Mouse (Mus musculus): ENCODE data around the gene Keap1. TPM values are rescaled to one million over a fixed set of nuclear protein-coding genes. Genes with fewer than 3 reads are reported as not detected.

Keap1 gene
- polyA plus RNA-seq, 1 experiment: 41.5 TPM

DNA sequence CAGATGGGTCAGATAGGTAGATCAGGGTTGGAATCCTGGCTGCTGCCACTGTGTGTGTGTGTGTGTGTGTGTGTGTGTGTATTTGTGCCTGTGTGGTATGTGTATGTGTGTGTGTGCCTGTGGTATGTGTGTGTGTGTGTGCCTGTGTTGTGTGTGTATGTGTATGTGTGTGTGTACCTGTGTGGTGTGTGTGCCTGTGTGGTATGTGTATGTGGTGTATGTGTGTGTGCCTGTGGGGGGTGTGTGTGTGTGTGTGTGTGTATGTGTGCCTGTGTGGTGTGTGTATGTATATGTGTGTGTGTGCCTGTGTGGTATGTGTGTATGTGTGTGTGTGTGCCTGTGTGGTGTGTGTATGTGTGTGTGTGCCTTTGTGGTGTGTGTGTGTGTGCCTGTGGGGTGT is 15.5 kb upstream of the Keap1 start:
- H3ac ChIP-seq (ENCODE audit: control insufficient read depth, insufficient read length, low read depth): no peak overlapping the region
- peaks cover 16% of the 10 kb centered on the region for H3K27me3 ChIP-seq (ENCODE audit: control insufficient read depth, insufficient read depth, insufficient read length)
- H3K36me3 ChIP-seq (ENCODE audit: control insufficient read depth, insufficient read depth): no peaks in the 10 kb centered on the region
- no peaks in the 10 kb centered on the region for H3K79me3 ChIP-seq (ENCODE audit: low read depth)
- TF ChIP-seq MYOG (IDR thresholded peaks at IDR 0.05; ENCODE audit: control insufficient read depth, extremely low read depth, insufficient read length) (no peak), FOSL1 (IDR thresholded peaks at IDR 0.05; ENCODE audit: insufficient read depth, low read length, poor library complexity, severe bottlenecking) (no peak), CTCF (IDR thresholded peaks at IDR 0.05; ENCODE audit: control insufficient read depth, insufficient read depth, insufficient read length) (no peak)
- H3K79me2 ChIP-seq (ENCODE audit: control insufficient read depth, insufficient read depth): no peaks in the 10 kb centered on the region
- H3K4me3 ChIP-seq (ENCODE audit: insufficient read depth, poor library complexity, severe bottlenecking): no peak overlapping the region

DNA sequence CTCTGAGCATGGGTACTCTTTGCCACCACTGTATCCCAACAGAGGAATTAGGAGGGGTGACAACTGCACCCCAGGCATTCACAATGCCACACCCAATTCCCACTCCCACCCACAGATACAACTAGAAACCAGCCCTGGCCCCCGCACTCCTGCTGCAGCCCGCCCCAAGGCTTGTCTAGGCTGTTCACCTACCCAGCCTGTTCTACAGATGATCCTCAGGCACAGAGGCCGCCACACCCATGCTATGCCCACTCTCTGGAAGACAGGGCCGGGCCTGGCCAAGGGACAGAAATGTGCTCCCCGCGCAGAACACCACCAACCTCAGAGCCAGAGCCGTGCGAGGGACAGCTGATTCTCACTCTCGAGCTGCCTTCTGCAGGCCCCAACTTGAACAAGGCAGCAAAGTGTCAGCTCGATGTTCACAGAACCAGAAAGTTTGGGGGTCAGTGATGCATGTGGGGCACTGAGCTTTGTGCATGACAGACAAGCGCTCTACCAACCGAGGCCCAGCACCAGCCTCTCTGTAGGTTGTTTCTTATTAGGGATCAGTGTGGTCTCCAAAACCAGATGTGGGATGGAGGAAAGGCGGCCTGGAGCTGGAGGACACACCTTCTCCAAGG is 12.1 kb upstream of the Keap1 start:
- Histone ChIP-seq H3K79me3 (ENCODE audit: low read depth) (no peaks in the 10 kb centered on the region), H3K27me3 (ENCODE audit: control insufficient read depth, insufficient read depth, insufficient read length) (peaks cover 28% of the 10 kb centered on the region), H3ac (ENCODE audit: control insufficient read depth, insufficient read length, low read depth) (no peak overlapping the region), H3K79me2 (ENCODE audit: control insufficient read depth, insufficient read depth) (no peaks in the 10 kb centered on the region), H3K4me3 (ENCODE audit: insufficient read depth, poor library complexity, severe bottlenecking) (no peak overlapping the region), H3K36me3 (ENCODE audit: control insufficient read depth, insufficient read depth) (no peaks in the 10 kb centered on the region)
- TF ChIP-seq MYOG (IDR thresholded peaks at IDR 0.05; ENCODE audit: control insufficient read depth, extremely low read depth, insufficient read length) (no peak), MAX (IDR thresholded peaks at IDR 0.05) (no peak), CEBPB (IDR thresholded peaks at IDR 0.05; ENCODE audit: low read depth) (no peak), CTCF (IDR thresholded peaks at IDR 0.05; ENCODE audit: control insufficient read depth, insufficient read depth, insufficient read length) (no peak), USF1 (IDR thresholded peaks at IDR 0.05; ENCODE audit: low read depth) (no peak), MYOD1 (IDR thresholded peaks at IDR 0.05; ENCODE audit: control insufficient read depth, insufficient read length, low read depth) (no peak)

DNA sequence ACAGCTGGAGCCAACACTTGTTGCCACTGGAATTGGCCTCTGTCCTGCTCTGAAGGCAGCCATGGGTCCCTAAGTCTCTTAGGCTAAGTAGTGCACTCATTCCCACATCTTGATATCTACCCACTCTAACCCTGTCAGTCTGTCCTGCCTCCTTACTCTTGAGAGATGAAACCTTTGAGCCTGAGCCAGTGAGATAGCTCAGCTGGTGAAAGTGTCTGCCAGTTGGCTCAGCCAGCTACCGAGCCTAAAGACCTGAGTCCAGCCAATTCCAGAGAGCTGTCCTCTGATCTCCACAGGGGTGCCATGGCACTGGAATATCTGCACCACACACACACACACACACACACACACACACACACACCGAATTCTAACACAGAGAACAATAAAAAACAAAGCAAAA is 11.3 kb upstream of the Keap1 start:
- no peak for TF ChIP-seq USF1 (IDR thresholded peaks at IDR 0.05; ENCODE audit: low read depth)
- TF ChIP-seq CTCF (IDR thresholded peaks at IDR 0.05; ENCODE audit: control insufficient read depth, insufficient read depth, insufficient read length): no peak
- no peak for TF ChIP-seq MYOG (IDR thresholded peaks at IDR 0.05; ENCODE audit: control insufficient read depth, extremely low read depth, insufficient read length)
- no peak for TF ChIP-seq MAX (IDR thresholded peaks at IDR 0.05)
- Histone ChIP-seq H3K79me2 (ENCODE audit: control insufficient read depth, insufficient read depth) (no peaks in the 10 kb centered on the region), H3K79me3 (ENCODE audit: low read depth) (no peaks in the 10 kb centered on the region), H3K27me3 (ENCODE audit: control insufficient read depth, insufficient read depth, insufficient read length) (peaks cover 29% of the 10 kb centered on the region), H3K4me3 (ENCODE audit: insufficient read depth, poor library complexity, severe bottlenecking) (no peak overlapping the region), H3ac (ENCODE audit: control insufficient read depth, insufficient read length, low read depth) (no peak overlapping the region), H3K36me3 (ENCODE audit: control insufficient read depth, insufficient read depth) (no peaks in the 10 kb centered on the region)

- Histone ChIP-seq H3K79me2 (ENCODE audit: control insufficient read depth, insufficient read depth) (no peaks in the 10 kb centered on the region), H3ac (ENCODE audit: control insufficient read depth, insufficient read length, low read depth) (no peak overlapping the region), H3K4me3 (ENCODE audit: insufficient read depth, poor library complexity, severe bottlenecking) (no peak overlapping the region), H3K36me3 (ENCODE audit: control insufficient read depth, insufficient read depth) (no peaks in the 10 kb centered on the region), H3K79me3 (ENCODE audit: low read depth) (no peaks in the 10 kb centered on the region), H3K27me3 (ENCODE audit: control insufficient read depth, insufficient read depth, insufficient read length) (peaks cover 35% of the 10 kb centered on the region)
- TF ChIP-seq CEBPB (IDR thresholded peaks at IDR 0.05; ENCODE audit: low read depth) (no peak), MYOD1 (IDR thresholded peaks at IDR 0.05; ENCODE audit: control insufficient read depth, insufficient read length, low read depth) (no peak), USF1 (IDR thresholded peaks at IDR 0.05; ENCODE audit: low read depth) (no peak), CTCF (IDR thresholded peaks at IDR 0.05; ENCODE audit: control insufficient read depth, insufficient read depth, insufficient read length) (no peak), FOSL1 (IDR thresholded peaks at IDR 0.05; ENCODE audit: insufficient read depth, low read length, poor library complexity, severe bottlenecking) (no peak), MAX (IDR thresholded peaks at IDR 0.05) (no peak), MYOG (IDR thresholded peaks at IDR 0.05; ENCODE audit: control insufficient read depth, extremely low read depth, insufficient read length) (no peak)
Observed at GRCm38 (mm10) chr9:21249629-21250508, 10.7 kb upstream of the Keap1 start.

DNA sequence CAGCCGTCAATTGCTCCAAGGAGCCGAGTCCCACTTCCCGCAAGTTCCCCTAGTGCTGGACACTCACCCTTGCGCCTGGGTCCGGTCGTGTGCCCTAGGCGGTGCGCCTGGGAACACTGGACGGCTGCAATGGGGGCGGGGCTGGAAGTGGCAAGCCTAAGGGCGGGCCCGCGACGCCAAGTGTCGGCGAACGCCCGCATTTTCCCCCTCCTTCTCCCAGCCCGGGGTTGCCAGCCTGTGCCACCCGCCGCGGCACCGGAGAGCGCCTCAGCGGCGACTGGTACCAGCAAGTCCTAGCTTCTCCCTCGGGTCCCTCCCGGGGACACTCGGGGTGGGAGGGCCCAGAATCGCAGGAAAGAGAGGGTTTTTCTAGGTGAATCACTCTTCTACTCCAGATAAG is 9.2 kb upstream of the Keap1 start, which contains the start of gene S1pr5:
Gene S1pr5, minus strand, starts transcription at position 118 of the 400 bp plus-strand sequence.
- Histone ChIP-seq H3K4me3 (ENCODE audit: insufficient read depth, poor library complexity, severe bottlenecking) (no peak within 1 kb of the TSS), H3ac (ENCODE audit: control insufficient read depth, insufficient read length, low read depth) (no peak within 1 kb of the TSS), H3K27me3 (ENCODE audit: control insufficient read depth, insufficient read depth, insufficient read length) (peaks cover 47% of the 10 kb centered on the region), H3K79me2 (ENCODE audit: control insufficient read depth, insufficient read depth) (no peaks in the 10 kb centered on the region), H3K79me3 (ENCODE audit: low read depth) (no peaks in the 10 kb centered on the region), H3K36me3 (ENCODE audit: control insufficient read depth, insufficient read depth) (no peaks in the 10 kb centered on the region)
- TF ChIP-seq MAX (IDR thresholded peaks at IDR 0.05): no peak
- TF ChIP-seq MYOD1 (IDR thresholded peaks at IDR 0.05; ENCODE audit: control insufficient read depth, insufficient read length, low read depth): no peak
- no peak for TF ChIP-seq CEBPB (IDR thresholded peaks at IDR 0.05; ENCODE audit: low read depth)
- TF ChIP-seq USF1 (IDR thresholded peaks at IDR 0.05; ENCODE audit: low read depth): no peak
- no peak for TF ChIP-seq CTCF (IDR thresholded peaks at IDR 0.05; ENCODE audit: control insufficient read depth, insufficient read depth, insufficient read length)
- no peak for TF ChIP-seq MYOG (IDR thresholded peaks at IDR 0.05; ENCODE audit: control insufficient read depth, extremely low read depth, insufficient read length)
- no peak for TF ChIP-seq FOSL1 (IDR thresholded peaks at IDR 0.05; ENCODE audit: insufficient read depth, low read length, poor library complexity, severe bottlenecking)

Data from C2C12 (cell line).